Mouse (Mus musculus) kidney, postnatal 0 days (tissue): ENCODE data around the gene Dlk2. TPM values are rescaled to one million over a fixed set of nuclear protein-coding genes. Genes with fewer than 3 reads are reported as not detected.

ENCODE experiments used
- ATAC-seq: fragments of 200-750 bp; cut with Nextera tagmentation; replicated peaks from 2 replicates; pipeline ENCODE4 v1.8.0; 2017; ENCODE audit warnings: low read depth, moderate number of reproducible peaks, moderate TSS enrichment, moderate library complexity; ENCODE audit not compliant: low FRiP score
- DNase-seq: peaks from one replicate; pipeline ENCODE4 v3.0.0-alpha.2; 2016; ENCODE audit warnings: low spot score
- H3K27ac ChIP-seq: fragments of 300-500 bp; sonication (generic); 2 replicates; pipeline ENCODE4 v1.5.1; 2014; ENCODE audit warnings: mild to moderate bottlenecking
- H3K27me3 ChIP-seq: fragments of 300-500 bp; sonication (generic); 2 replicates; pipeline ENCODE4 v1.6.1; 2014; ENCODE audit warnings: low read length, mixed read lengths; ENCODE audit not compliant: insufficient read depth
- H3K36me3 ChIP-seq: fragments of 300-500 bp; sonication (generic); 2 replicates; pipeline ENCODE4 v1.6.1; 2014; ENCODE audit warnings: low read length, mixed read lengths; ENCODE audit not compliant: insufficient read depth
- H3K4me1 ChIP-seq: fragments of 300-500 bp; sonication (generic); replicated peaks from 2 replicates; pipeline ENCODE4 v1.6.1; 2014; ENCODE audit warnings: antibody characterized with exemption, low read length, mixed read lengths; ENCODE audit not compliant: insufficient read depth
- H3K4me2 ChIP-seq: fragments of 300-500 bp; sonication (generic); 2 replicates; pipeline ENCODE4 v1.6.1; 2014; ENCODE audit warnings: mild to moderate bottlenecking, low read length, moderate library complexity, mixed read lengths
- H3K4me3 ChIP-seq: fragments of 300-500 bp; sonication (generic); replicated peaks from 2 replicates; pipeline ENCODE4 v1.5.1; 2014; ENCODE audit warnings: low read depth, low read length
- H3K9ac ChIP-seq: fragments of 300-500 bp; sonication (generic); 2 replicates; pipeline ENCODE4 v1.6.1; 2014; ENCODE audit warnings: low read depth, low read length
- H3K9me3 ChIP-seq: fragments of 300-500 bp; sonication (generic); replicated peaks from 2 replicates; pipeline ENCODE4 v1.6.1; 2016; ENCODE audit warnings: low read length, inconsistent platforms, mixed read lengths
- CTCF ChIP-seq: IDR thresholded peaks from 2 replicates; pipeline ENCODE4 v1.5.1; 2016; ENCODE audit warnings: antibody characterized with exemption, low read depth, mild to moderate bottlenecking, moderate library complexity
- WGBS: fragments of 180-500 bp; shearing (Covaris S2); extraction: QIAGEN DNeasy Blood & Tissue Kit; methylation state at CpG from one replicate; pipeline ENCODE4 v1.1.7; 2014; 5-methylcytosine and 5-hydroxymethylcytosine counted together
- polyA plus RNA-seq: library from polyadenylated mRNA; unstranded; fragments of >200 nt; fragmentation: Nextera tagmentation; extraction: Ambion mirVana; gene quantifications from 2 replicates; pipeline ENCODE4 v1.2.1, GENCODE M21; 2015

The Dlk2 gene
- polyA plus RNA-seq, 1 experiment from 2014 or later, result 0.88 TPM

DNA sequence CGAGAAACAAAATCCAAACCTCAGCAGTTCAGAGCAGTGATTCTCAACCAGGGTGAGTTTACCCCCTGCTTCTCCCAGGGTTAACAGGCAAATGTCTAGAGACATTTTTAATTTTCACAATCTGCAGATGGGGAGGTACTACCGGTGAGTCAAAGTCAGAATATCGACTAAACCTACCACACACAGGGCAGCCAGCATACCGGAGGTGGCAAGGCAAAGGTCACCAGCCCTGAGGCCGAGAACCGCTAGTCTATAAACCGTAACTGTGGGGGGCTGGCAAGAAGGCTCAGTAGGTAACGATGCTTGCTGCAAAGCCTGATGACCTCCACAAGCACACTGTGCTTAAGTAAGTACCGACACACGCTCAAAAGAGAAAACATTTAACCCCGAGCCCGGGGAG lies 31.7 kb upstream of the Dlk2 start:
- H3K4me2 ChIP-seq, result no peak overlapping the region
- DNase-seq (no peak), ATAC-seq (no peak)
- TF ChIP-seq CTCF, result no peak
- H3K9ac ChIP-seq, result no peak overlapping the region
- no peak overlapping the region for H3K27ac ChIP-seq
- H3K36me3 ChIP-seq, result peaks cover 60% of the 10 kb centered on the region
- 81% methylated on average over 12 of the region's 12 CpGs for WGBS
- no peaks in the 10 kb centered on the region for H3K9me3 ChIP-seq
- H3K27me3 ChIP-seq, result no peaks in the 10 kb centered on the region
- H3K4me3 ChIP-seq, result no peak overlapping the region
- H3K4me1 ChIP-seq, result no peaks in the 10 kb centered on the region; the same call in 1 of the 2 replicates

DNA sequence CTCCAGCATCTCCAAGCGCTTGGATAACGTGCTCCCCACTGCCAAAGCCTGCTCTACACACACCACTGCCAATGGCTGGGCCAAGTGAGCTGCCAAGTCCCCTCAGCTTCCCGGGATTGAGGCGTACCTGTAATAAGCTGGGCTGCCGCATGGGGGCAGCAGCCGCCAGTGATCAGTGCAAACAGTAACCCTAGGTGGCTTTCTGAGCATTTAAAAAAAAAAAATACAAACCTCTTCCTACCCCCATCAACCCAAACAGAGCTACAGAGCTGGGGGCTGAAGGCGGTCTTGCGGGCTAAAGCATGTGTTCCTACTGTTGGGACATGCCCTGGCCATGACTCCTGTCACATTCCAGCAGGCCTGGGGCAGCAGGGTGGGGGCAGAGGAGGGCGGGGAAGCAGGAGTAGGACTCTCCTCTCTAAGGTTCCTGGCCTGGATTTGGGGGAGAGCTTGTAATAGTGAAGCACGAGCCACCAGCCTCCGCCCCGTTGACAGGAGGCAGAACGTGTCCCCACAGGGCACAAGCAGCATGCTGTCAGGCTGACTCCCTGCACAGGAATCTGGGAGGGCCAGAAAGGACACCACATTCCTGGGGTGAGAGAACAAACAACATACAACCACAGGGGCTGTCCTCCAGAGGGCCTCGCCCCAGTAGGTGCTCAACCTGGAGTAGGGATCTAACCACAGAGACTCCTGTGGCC lies 31.2 kb upstream of the Dlk2 start:
- H3K9ac ChIP-seq, result no peak overlapping the region
- H3K4me3 ChIP-seq, result no peak overlapping the region
- no peaks in the 10 kb centered on the region for H3K27me3 ChIP-seq
- TF ChIP-seq CTCF, result peak; percentile 94
- DNase-seq (peak; percentile 87), ATAC-seq (peak; percentile 41; the same call in 1 of the 2 replicates)
- H3K4me2 ChIP-seq, result no peak overlapping the region
- WGBS, result 23% methylated on average over 14 of the region's 14 CpGs
- no peaks in the 10 kb centered on the region; the same call in 1 of the 2 replicates for H3K4me1 ChIP-seq
- no peaks in the 10 kb centered on the region for H3K9me3 ChIP-seq
- peaks cover 59% of the 10 kb centered on the region for H3K36me3 ChIP-seq
- peak overlapping the region; percentile 61 for H3K27ac ChIP-seq

DNA sequence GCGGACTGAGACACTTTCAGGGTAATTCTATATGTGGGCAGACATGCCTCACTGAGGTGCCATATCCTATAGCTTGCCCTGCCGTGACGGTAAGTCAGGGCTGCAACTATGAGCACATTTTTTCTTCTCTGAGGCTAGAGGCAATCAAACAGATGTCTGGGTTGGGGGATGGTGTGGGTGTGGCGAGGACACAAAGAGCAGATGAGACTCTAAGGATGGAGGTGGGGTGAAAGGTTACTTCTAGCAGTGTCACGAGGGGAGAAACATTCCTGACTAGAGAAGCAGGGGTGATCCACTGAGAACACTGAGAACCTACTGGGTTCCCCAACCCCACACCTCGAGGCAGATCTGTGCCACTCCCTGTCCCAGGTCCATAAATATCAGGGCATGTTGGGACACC lies 30.2 kb upstream of the Dlk2 start:
- 50% methylated on average over 6 of the region's 6 CpGs for WGBS
- ATAC-seq (no peak), DNase-seq (no peak)
- no peaks in the 10 kb centered on the region for H3K27me3 ChIP-seq
- no peak overlapping the region for H3K27ac ChIP-seq
- H3K4me2 ChIP-seq, result no peak overlapping the region
- no peak overlapping the region for H3K9ac ChIP-seq
- no peaks in the 10 kb centered on the region for H3K9me3 ChIP-seq
- H3K4me1 ChIP-seq, result no peaks in the 10 kb centered on the region; the same call in 1 of the 2 replicates
- H3K36me3 ChIP-seq, result peaks cover 56% of the 10 kb centered on the region
- no peak for TF ChIP-seq CTCF
- H3K4me3 ChIP-seq, result no peak overlapping the region

DNA sequence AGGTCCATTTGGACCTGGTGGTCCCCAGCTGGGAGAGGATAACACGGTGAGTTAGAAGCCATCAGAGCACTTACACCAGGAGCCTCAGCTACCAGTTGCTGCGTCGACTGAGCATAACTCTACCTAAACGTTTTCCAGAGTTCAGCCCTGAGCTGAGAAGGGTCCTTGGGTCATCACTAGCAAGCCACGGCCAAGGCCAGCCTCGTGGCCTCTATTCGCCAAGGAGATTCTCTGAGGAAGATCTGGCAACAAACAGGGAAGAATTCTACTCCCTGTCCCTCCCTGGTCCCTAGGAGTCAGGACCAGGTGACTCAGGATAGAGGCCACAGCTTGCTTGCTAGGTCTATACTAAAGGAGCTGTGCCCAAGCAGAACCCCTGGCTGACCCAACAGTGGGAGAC lies 29.7 kb upstream of the Dlk2 start:
- peaks cover 51% of the 10 kb centered on the region for H3K36me3 ChIP-seq

DNA sequence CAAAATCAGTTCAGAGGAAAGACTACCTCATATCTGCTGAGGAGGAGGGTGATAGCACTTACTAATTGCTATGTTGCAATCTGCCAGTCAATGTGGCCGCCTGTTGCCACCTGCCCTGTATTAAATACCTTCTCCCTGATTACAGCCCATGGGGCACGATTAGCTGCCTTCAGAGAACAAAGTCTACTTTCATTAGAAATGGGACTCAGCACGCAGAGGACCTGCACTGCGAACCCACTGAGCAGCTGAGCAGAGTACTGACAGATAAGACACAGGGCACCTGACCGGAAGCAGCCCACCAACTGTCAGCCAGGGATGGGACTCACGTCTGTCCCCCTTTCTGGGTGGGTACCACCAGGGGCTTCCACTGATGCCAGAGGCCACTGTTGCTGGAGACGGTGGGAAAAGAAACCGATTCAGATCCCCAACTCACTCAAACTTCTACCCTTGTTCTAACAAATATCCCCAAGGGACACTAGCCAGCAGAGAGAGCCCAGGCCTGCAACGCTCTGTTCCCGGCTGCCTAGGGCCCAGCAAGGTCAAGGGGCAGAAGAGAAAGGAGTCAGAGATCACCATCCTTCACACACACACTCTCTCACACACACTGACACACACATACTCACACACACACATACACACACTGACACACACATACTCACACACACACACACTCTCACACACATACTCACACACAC lies 29.0 kb upstream of the Dlk2 start:
- H3K9me3 ChIP-seq, result no peaks in the 10 kb centered on the region
- no peak overlapping the region for H3K9ac ChIP-seq
- DNase-seq, result no peak
- no peaks in the 10 kb centered on the region; the same call in 1 of the 2 replicates for H3K4me1 ChIP-seq
- 72% methylated on average over 10 of the region's 10 CpGs for WGBS
- no peak for ATAC-seq
- TF ChIP-seq CTCF, result no peak
- no peak overlapping the region for H3K4me2 ChIP-seq
- H3K36me3 ChIP-seq, result peaks cover 44% of the 10 kb centered on the region
- H3K4me3 ChIP-seq, result no peak overlapping the region
- no peaks in the 10 kb centered on the region for H3K27me3 ChIP-seq
- no peak overlapping the region for H3K27ac ChIP-seq

More for the DNA sequence above, 29.7 kb upstream of the Dlk2 start:
- ATAC-seq (no peak), DNase-seq (no peak)
- Histone ChIP-seq H3K4me3 (no peak overlapping the region), H3K27ac (no peak overlapping the region), H3K9me3 (no peaks in the 10 kb centered on the region), H3K9ac (no peak overlapping the region), H3K4me2 (no peak overlapping the region), H3K4me1 (no peaks in the 10 kb centered on the region; the same call in 1 of the 2 replicates), H3K27me3 (no peaks in the 10 kb centered on the region)
- 74% methylated on average over 7 of the region's 7 CpGs for WGBS
- TF ChIP-seq CTCF, result no peak

DNA sequence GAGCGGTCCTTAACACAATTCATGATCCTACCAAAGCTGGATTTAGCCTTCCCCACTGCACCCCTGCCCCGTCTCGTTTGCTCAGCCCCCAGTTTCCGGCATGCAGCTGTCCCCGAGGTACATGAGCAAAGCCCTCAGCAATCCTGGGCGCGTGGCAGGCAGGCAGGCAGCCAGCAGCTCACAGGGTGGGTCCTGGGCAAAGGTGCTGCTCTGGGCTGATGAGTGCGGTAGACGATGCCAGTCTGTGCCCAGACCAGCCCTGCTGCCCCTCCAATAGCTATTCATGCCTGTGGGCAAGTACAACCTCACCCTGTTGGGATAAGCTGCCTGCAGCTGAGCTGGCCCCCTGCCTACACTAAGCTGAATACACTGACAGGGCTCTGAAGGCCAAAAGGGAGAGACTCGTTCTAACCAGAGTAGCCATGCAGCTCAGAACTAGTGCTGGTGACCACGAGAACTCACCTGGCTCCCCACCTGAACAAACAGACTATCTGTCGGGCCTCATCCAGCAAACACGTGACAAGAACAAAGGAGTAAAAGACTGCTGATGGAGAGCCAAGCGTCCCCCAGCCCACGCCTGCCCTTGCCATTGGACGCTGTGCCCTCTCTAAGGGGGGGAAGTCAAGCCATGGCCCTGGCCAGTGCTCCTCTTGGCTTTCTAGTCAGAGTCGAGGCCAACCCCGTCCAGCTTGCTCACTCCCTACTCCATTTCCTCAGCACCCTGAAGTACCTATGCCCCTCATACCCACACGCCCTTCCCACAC lies 27.3 kb upstream of the Dlk2 start:
- Histone ChIP-seq H3K36me3 (peaks cover 28% of the 10 kb centered on the region), H3K9me3 (no peaks in the 10 kb centered on the region), H3K4me2 (no peak overlapping the region), H3K4me1 (no peaks in the 10 kb centered on the region; the same call in 1 of the 2 replicates), H3K27me3 (no peaks in the 10 kb centered on the region), H3K27ac (no peak overlapping the region), H3K9ac (no peak overlapping the region), H3K4me3 (no peak overlapping the region)
- DNase-seq (no peak), ATAC-seq (no peak)
- WGBS, result 86% methylated on average over 19 of the region's 19 CpGs
- TF ChIP-seq CTCF, result no peak
